Mouse (Mus musculus): ENCODE measurements around the gene C2cd6. TPM values are rescaled to one million over a fixed set of nuclear protein-coding genes. Genes with fewer than 3 reads are reported as not detected.
A peak's percentile ranks its signal among the peaks of the same experiment; 100 is the strongest.

The C2cd6 gene
- total RNA-seq (2014; fragmentation: Nextera tagmentation), result not detected in 2 replicates
- total RNA-seq (2017), result 0.06 TPM in 1 of 2 replicates, not detected in the other
- polyA plus RNA-seq (2012), result not detected in 2 replicates

DNA sequence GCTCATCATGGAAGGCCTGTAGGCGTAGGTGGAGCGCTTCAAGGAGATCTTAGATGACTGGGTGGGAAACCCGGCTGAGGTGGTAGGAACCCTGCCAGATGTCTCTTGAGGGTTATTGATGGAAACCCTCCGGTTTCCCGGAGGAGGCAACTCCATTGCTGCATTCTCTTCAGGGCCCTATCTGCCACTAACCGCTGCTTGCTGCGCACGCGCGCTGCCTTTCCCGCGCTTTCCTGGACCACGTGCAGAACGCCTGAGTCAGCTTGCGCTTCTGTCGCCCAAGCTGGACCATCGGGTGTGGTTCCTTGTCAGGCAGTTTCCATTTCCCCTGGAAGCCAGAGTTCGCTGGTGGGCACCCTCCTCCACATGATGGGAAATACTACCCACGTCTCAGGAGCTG lies at the start of gene C2cd6:
Gene C2cd6 (minus strand): TSS at position 196 of the 400 bp plus-strand sequence.
- Histone ChIP-seq H3K9me3 (replicated peaks) (no peaks in the 10 kb centered on the region), H3K36me3 (replicated peaks) (peaks cover 3% of the 10 kb centered on the region), H3K27me3 (ENCODE audit: insufficient read depth, low read length) (peaks cover 22% of the 10 kb centered on the region), H3K4me3 (ENCODE audit: low read depth, low read length) (no peak within 1 kb of the TSS), H3K4me1 (ENCODE audit: insufficient read depth, low read depth, low read length) (peaks cover 5% of the 10 kb centered on the region; the same call in 1 of the 2 replicates)
- no peak for TF ChIP-seq CTCF (IDR thresholded peaks at IDR 0.05; ENCODE audit: low read depth, low read length)
- no peak for TF ChIP-seq GATA1 (IDR thresholded peaks at IDR 0.05; ENCODE audit: borderline replicate concordance, low read length)
- TF ChIP-seq GATA2 (IDR thresholded peaks at IDR 0.05; ENCODE audit: borderline replicate concordance, low read depth, low read length), result no peak
- no peak for TF ChIP-seq POLR2AphosphoS5 (IDR thresholded peaks at IDR 0.05; ENCODE audit: insufficient replicate concordance, low read depth, low read length)
- TF ChIP-seq TAL1 (conservative IDR thresholded peaks at IDR 0.05; ENCODE audit: low read depth, low read length), result no peak
- no peak for ATAC-seq (ENCODE audit: extremely low read depth, insufficient number of reproducible peaks, low FRiP score, poor library complexity, severe bottlenecking)
- DNase-seq (ENCODE audit: low spot score), result no peak

DNA sequence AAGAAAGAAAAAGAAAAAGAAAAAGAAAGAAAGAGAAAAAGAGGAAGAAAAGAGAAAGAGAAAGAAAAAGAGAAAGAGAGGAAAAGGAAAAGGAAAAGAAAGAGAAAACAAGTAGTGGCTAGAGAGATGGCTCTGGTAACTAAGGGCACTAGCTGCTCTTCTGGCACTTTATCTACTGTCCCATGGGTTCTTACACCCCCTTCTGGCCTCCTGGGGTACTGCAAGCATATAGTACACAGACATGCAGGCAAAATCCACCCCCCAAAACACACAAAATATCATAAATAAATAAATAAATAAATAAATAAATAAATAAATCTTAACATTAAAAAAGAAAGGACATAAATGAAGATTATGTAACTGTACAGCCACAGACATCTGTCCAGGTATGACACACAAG lies 48.1 kb upstream of the C2cd6 start:
- H3K4me3 ChIP-seq (ENCODE audit: low read depth, low read length), result no peak overlapping the region
- peaks cover 2% of the 10 kb centered on the region; the same call in 1 of the 2 replicates for H3K9me3 ChIP-seq (replicated peaks)
- H3K4me1 ChIP-seq (ENCODE audit: insufficient read depth, low read depth, low read length), result peaks cover 10% of the 10 kb centered on the region
- no peaks in the 10 kb centered on the region for H3K36me3 ChIP-seq (replicated peaks)
- peaks cover 11% of the 10 kb centered on the region for H3K27me3 ChIP-seq (ENCODE audit: insufficient read depth, low read length)
- TF ChIP-seq CTCF (IDR thresholded peaks at IDR 0.05; ENCODE audit: low read depth, low read length), result peak; percentile 64
- no peak for TF ChIP-seq TAL1 (conservative IDR thresholded peaks at IDR 0.05; ENCODE audit: low read depth, low read length)
- DNase-seq (ENCODE audit: low spot score), result peak; percentile 66
- ATAC-seq (ENCODE audit: extremely low read depth, insufficient number of reproducible peaks, low FRiP score, poor library complexity, severe bottlenecking), result peak; percentile 49; the same call in 1 of the 2 replicates

GRCm38 (mm10) chr1:59134419-59134818 lies 39.7 kb upstream of the C2cd6 start:
- Histone ChIP-seq H3K4me1 (ENCODE audit: insufficient read depth, low read depth, low read length) (no peaks in the 10 kb centered on the region; the same call in 1 of the 2 replicates), H3K9me3 (replicated peaks) (no peaks in the 10 kb centered on the region), H3K4me3 (ENCODE audit: low read depth, low read length) (no peak overlapping the region), H3K36me3 (replicated peaks) (no peaks in the 10 kb centered on the region), H3K27me3 (ENCODE audit: insufficient read depth, low read length) (peaks cover 29% of the 10 kb centered on the region)
- DNase-seq (ENCODE audit: low spot score), result no peak
- no peak for TF ChIP-seq TAL1 (conservative IDR thresholded peaks at IDR 0.05; ENCODE audit: low read depth, low read length)
- no peak for TF ChIP-seq POLR2AphosphoS5 (IDR thresholded peaks at IDR 0.05; ENCODE audit: insufficient replicate concordance, low read depth, low read length)
- TF ChIP-seq CTCF (IDR thresholded peaks at IDR 0.05; ENCODE audit: low read depth, low read length), result no peak
- no peak for TF ChIP-seq GATA1 (IDR thresholded peaks at IDR 0.05; ENCODE audit: borderline replicate concordance, low read length)
- no peak for TF ChIP-seq GATA2 (IDR thresholded peaks at IDR 0.05; ENCODE audit: borderline replicate concordance, low read depth, low read length)
- no peak for ATAC-seq (ENCODE audit: extremely low read depth, insufficient number of reproducible peaks, low FRiP score, poor library complexity, severe bottlenecking)

- Histone ChIP-seq H3K4me3 (ENCODE audit: low read depth, low read length) (no peak overlapping the region), H3K27me3 (ENCODE audit: insufficient read depth, low read length) (peaks cover 44% of the 10 kb centered on the region), H3K4me1 (ENCODE audit: insufficient read depth, low read depth, low read length) (no peaks in the 10 kb centered on the region), H3K9me3 (replicated peaks) (no peaks in the 10 kb centered on the region), H3K36me3 (replicated peaks) (no peaks in the 10 kb centered on the region)
- no peak for TF ChIP-seq CTCF (IDR thresholded peaks at IDR 0.05; ENCODE audit: low read depth, low read length)
- TF ChIP-seq POLR2AphosphoS5 (IDR thresholded peaks at IDR 0.05; ENCODE audit: insufficient replicate concordance, low read depth, low read length), result no peak
- TF ChIP-seq TAL1 (conservative IDR thresholded peaks at IDR 0.05; ENCODE audit: low read depth, low read length), result no peak
- TF ChIP-seq GATA2 (IDR thresholded peaks at IDR 0.05; ENCODE audit: borderline replicate concordance, low read depth, low read length), result no peak
- TF ChIP-seq GATA1 (IDR thresholded peaks at IDR 0.05; ENCODE audit: borderline replicate concordance, low read length), result no peak
- ATAC-seq (ENCODE audit: extremely low read depth, insufficient number of reproducible peaks, low FRiP score, poor library complexity, severe bottlenecking) (no peak), DNase-seq (ENCODE audit: low spot score) (no peak)
Observed at GRCm38 (mm10) chr1:59128879-59129278, 34.2 kb upstream of the C2cd6 start.

GRCm38 (mm10) chr1:59125558-59125957 lies 30.9 kb upstream of the C2cd6 start:
- H3K27me3 ChIP-seq (ENCODE audit: insufficient read depth, low read length), result peaks cover 32% of the 10 kb centered on the region
- ATAC-seq (ENCODE audit: extremely low read depth, insufficient number of reproducible peaks, low FRiP score, poor library complexity, severe bottlenecking) (no peak), DNase-seq (ENCODE audit: low spot score) (no peak)
- no peaks in the 10 kb centered on the region for H3K9me3 ChIP-seq (replicated peaks)
- peaks cover 5% of the 10 kb centered on the region for H3K4me1 ChIP-seq (ENCODE audit: insufficient read depth, low read depth, low read length)
- TF ChIP-seq POLR2AphosphoS5 (IDR thresholded peaks at IDR 0.05; ENCODE audit: insufficient replicate concordance, low read depth, low read length) (no peak), GATA1 (IDR thresholded peaks at IDR 0.05; ENCODE audit: borderline replicate concordance, low read length) (no peak), TAL1 (conservative IDR thresholded peaks at IDR 0.05; ENCODE audit: low read depth, low read length) (no peak), GATA2 (IDR thresholded peaks at IDR 0.05; ENCODE audit: borderline replicate concordance, low read depth, low read length) (no peak), CTCF (IDR thresholded peaks at IDR 0.05; ENCODE audit: low read depth, low read length) (no peak)
- H3K4me3 ChIP-seq (ENCODE audit: low read depth, low read length), result no peak overlapping the region
- peaks cover 2% of the 10 kb centered on the region for H3K36me3 ChIP-seq (replicated peaks)

GRCm38 (mm10) chr1:59119720-59120457 lies 25.2 kb upstream of the C2cd6 start, which contains the start of gene Tmem237:
TSS of gene Tmem237 (minus strand) at chr1:59120408.
- Histone ChIP-seq H3K27me3 (ENCODE audit: insufficient read depth, low read length) (0 out of 2 replicates have a peak, but pooled peaks cover 2% of the 10 kb centered on the region), H3K36me3 (replicated peaks) (peaks cover 11% of the 10 kb centered on the region), H3K4me3 (ENCODE audit: low read depth, low read length) (peak within 1 kb of the TSS; percentile 80), H3K4me1 (ENCODE audit: insufficient read depth, low read depth, low read length) (peaks cover 16% of the 10 kb centered on the region), H3K9me3 (replicated peaks) (no peaks in the 10 kb centered on the region)
- TF ChIP-seq GATA2 (IDR thresholded peaks at IDR 0.05; ENCODE audit: borderline replicate concordance, low read depth, low read length) (no peak), CTCF (IDR thresholded peaks at IDR 0.05; ENCODE audit: low read depth, low read length) (no peak), GATA1 (IDR thresholded peaks at IDR 0.05; ENCODE audit: borderline replicate concordance, low read length) (no peak), TAL1 (conservative IDR thresholded peaks at IDR 0.05; ENCODE audit: low read depth, low read length) (no peak), POLR2AphosphoS5 (IDR thresholded peaks at IDR 0.05; ENCODE audit: insufficient replicate concordance, low read depth, low read length) (no peak)
- DNase-seq (ENCODE audit: low spot score) (peak; percentile 93), ATAC-seq (ENCODE audit: extremely low read depth, insufficient number of reproducible peaks, low FRiP score, poor library complexity, severe bottlenecking) (peak; percentile 82)

Data from G1E (cell line).